9 mouse cellular contexts compared by ENCODE assay signal in the genomic region with DNA sequence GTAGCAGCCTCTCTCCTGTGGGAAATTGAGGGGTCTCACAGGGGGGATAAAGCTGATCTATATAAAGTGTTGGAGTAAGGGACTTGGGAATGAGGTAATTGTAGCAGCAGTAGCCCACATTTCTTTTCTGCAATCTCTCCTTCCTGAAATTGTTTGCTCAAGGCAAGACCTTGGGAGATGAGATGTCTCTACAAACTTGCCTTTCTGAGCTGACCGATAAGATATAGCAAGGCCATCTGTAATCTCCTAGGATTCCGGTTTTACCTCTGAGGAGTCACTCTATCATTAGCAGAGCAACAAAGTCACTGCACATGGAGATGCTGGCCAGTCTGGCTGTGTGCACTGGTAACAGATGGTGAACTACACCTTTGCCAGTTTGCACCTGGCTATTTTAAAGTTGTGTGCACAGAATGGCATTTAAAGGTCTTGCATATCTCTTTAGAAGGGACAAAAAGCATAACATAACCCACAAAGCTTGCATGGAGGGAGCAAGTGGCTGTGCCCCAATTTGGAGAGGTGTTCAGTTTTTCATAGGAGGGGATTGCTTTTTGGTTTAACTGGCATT.
A peak's percentile ranks its signal among the peaks of the same experiment; 100 is the strongest.
DNase-seq lines count a peak whose midpoint lies in the region; ATAC-seq and TF ChIP-seq lines count a peak whose summit lies in the region.
"Had no signal": no experiment of that assay in that cellular context is flagged by ENCODE, and none has a peak within 500 bp of the region (broad histone marks: within the 10 kb centered on the region; RNA-seq: fewer than 3 reads in every experiment).

No protein-coding gene starts in this region.

- H3K4me2 ChIP-seq in kidney, embryonic 15.5 days = no peak overlapping the region
- no peak overlapping the region for H3K4me2 ChIP-seq in forebrain, embryonic 13.5 days
- H3K4me2 ChIP-seq in midbrain, embryonic 15.5 days = no peak overlapping the region

- H3K9ac ChIP-seq in kidney, embryonic 15.5 days = no peak overlapping the region
- H3K9ac ChIP-seq in forebrain, embryonic 13.5 days = no peak overlapping the region
- no peak overlapping the region for H3K9ac ChIP-seq in midbrain, embryonic 15.5 days

- H3K9me3 ChIP-seq in kidney, embryonic 15.5 days (replicated peaks) = no peaks in the 10 kb centered on the region
- no peaks in the 10 kb centered on the region for H3K9me3 ChIP-seq in forebrain, embryonic 13.5 days (replicated peaks)
- H3K9me3 ChIP-seq in midbrain, embryonic 15.5 days = no peaks in the 10 kb centered on the region

- H3K27me3 ChIP-seq in kidney, embryonic 15.5 days = no peaks in the 10 kb centered on the region
- no peaks in the 10 kb centered on the region for H3K27me3 ChIP-seq in kidney, adult 2 months (replicated peaks; ENCODE audit: control insufficient read depth, insufficient read depth, low read length)
- no peaks in the 10 kb centered on the region for H3K27me3 ChIP-seq in forebrain, embryonic 13.5 days
- H3K27me3 ChIP-seq in midbrain, embryonic 15.5 days (replicated peaks) = no peaks in the 10 kb centered on the region

- no peak for ATAC-seq in kidney, embryonic 15.5 days (replicated peaks; ENCODE audit: low FRiP score)
- ATAC-seq in forebrain, embryonic 13.5 days = no peak
- ATAC-seq in midbrain, embryonic 15.5 days (replicated peaks) = no peak
- no peak for ATAC-seq in erythroblast, adult 5-6 weeks (replicated peaks; ENCODE audit: low FRiP score, poor library complexity, severe bottlenecking)

- H3K4me3 ChIP-seq in kidney, embryonic 15.5 days (replicated peaks) = no peak overlapping the region
- no peak overlapping the region for H3K4me3 ChIP-seq in kidney, adult 2 months (ENCODE audit: insufficient read depth, low read depth, low read length)
- no peak overlapping the region for H3K4me3 ChIP-seq in forebrain, embryonic 13.5 days
- no peak overlapping the region for H3K4me3 ChIP-seq in midbrain, embryonic 15.5 days

- H3K4me1 ChIP-seq in kidney, embryonic 15.5 days = peaks cover 6% of the 10 kb centered on the region; the same call in 1 of the 2 replicates
- 0 out of 2 replicates have a peak, but pooled peaks cover 5% of the 10 kb centered on the region for H3K4me1 ChIP-seq in kidney, adult 2 months (ENCODE audit: control insufficient read depth, insufficient read depth, low read length)
- peaks cover 5% of the 10 kb centered on the region for H3K4me1 ChIP-seq in forebrain, embryonic 13.5 days
- H3K4me1 ChIP-seq in midbrain, embryonic 15.5 days = peaks cover 3% of the 10 kb centered on the region; the same call in 1 of the 2 replicates

- DNase-seq in kidney, adult 2 months = no peak
- DNase-seq in cerebellum, adult 18-20 months = peak; percentile 40 to 43
- DNase-seq in left cerebral cortex, adult 9 months (ENCODE audit: low spot score in 2 of 2) = no peak
- DNase-seq in kidney, adult 18-20 months = no peak
- DNase-seq: retina, postnatal 1 day had no signal

- TF ChIP-seq CTCF in kidney, adult 2 months (conservative IDR thresholded peaks at IDR 0.05; ENCODE audit: insufficient read depth, insufficient read length, low read depth, low read length) = no peak

- no peaks in the 10 kb centered on the region for H3K36me3 ChIP-seq in kidney, embryonic 15.5 days
- H3K36me3 ChIP-seq in kidney, adult 2 months (ENCODE audit: control insufficient read depth, insufficient read depth, low read length) = no peaks in the 10 kb centered on the region
- no peaks in the 10 kb centered on the region for H3K36me3 ChIP-seq in forebrain, embryonic 13.5 days (ENCODE audit: poor library complexity, severe bottlenecking)
- H3K36me3 ChIP-seq in midbrain, embryonic 15.5 days (replicated peaks) = no peaks in the 10 kb centered on the region

- 65% methylated on average over 2 of the region's 2 CpGs for WGBS in kidney, embryonic 15.5 days
- WGBS in kidney, adult 2 months = 65% methylated on average over 2 of the region's 2 CpGs
- WGBS in forebrain, embryonic 13.5 days = 69% methylated on average over 2 of the region's 2 CpGs
- 75% methylated on average over 2 of the region's 2 CpGs for WGBS in midbrain, embryonic 15.5 days

- peak overlapping the region; percentile 66 for H3K27ac ChIP-seq in kidney, embryonic 15.5 days
- no peak overlapping the region for H3K27ac ChIP-seq in kidney, adult 2 months (ENCODE audit: insufficient read depth, low read depth, low read length)
- H3K27ac ChIP-seq in forebrain, embryonic 13.5 days = peak overlapping the region; percentile 44
- H3K27ac ChIP-seq in midbrain, embryonic 15.5 days = peak overlapping the region; percentile 75

- TF ChIP-seq POLR2A in kidney, adult 2 months (IDR thresholded peaks at IDR 0.05; ENCODE audit: low read depth, low read length) = no peak

Comparison
In these comparisons a context has a peak if more than half of its experiments do, and no peak if none do; other contexts are left out.
1. DNase-seq: peak in cerebellum, adult 18-20 months (2 of 2); none in kidney, adult 2 months (single experiment), left cerebral cortex, adult 9 months (0 of 2) and kidney, adult 18-20 months (single experiment).